Mouse (Mus musculus): ENCODE results near the gene Neurl1a.
"Not testable (repeated sequence)": the region's sequence is repeated elsewhere in the genome, so short reads cannot be mapped to it uniquely, and the experiment has no call there.

Neurl1a gene

GRCm38 (mm10) chr19:47178431-47179271 is at the start of gene Neurl1a:
TSS of gene Neurl1a (plus strand) at chr19:47178820.
- DNase-seq, result peak; percentile 11 to 27

- DNase-seq, result no peak
Observed at GRCm38 (mm10) chr19:47128835-47129234, 49.8 kb upstream of the Neurl1a start.

- DNase-seq, result no peak
Observed at GRCm38 (mm10) chr19:47130551-47131125, 48.0 kb upstream of the Neurl1a start.

- DNase-seq, result no peak
Observed at GRCm38 (mm10) chr19:47133161-47133560, 45.5 kb upstream of the Neurl1a start.

- no peak for DNase-seq
Observed at GRCm38 (mm10) chr19:47135568-47135967, 43.1 kb upstream of the Neurl1a start.

- no peak for DNase-seq
Observed at GRCm38 (mm10) chr19:47136170-47136569, 42.5 kb upstream of the Neurl1a start.

- DNase-seq, result peak; percentile 26 to 29
Observed at GRCm38 (mm10) chr19:47137051-47137581, 41.5 kb upstream of the Neurl1a start.

GRCm38 (mm10) chr19:47137771-47138421 is 40.7 kb upstream of the Neurl1a start, which contains the start of gene Calhm2:
TSS of gene Calhm2 (minus strand) at chr19:47138294.
- peak; percentile 55 to 57 for DNase-seq

GRCm38 (mm10) chr19:47139611-47140010 is 39.0 kb upstream of the Neurl1a start:
- not testable (repeated sequence) for DNase-seq

GRCm38 (mm10) chr19:47142438-47142837 is 36.2 kb upstream of the Neurl1a start:
- DNase-seq, result no peak

GRCm38 (mm10) chr19:47144154-47144553 is 34.5 kb upstream of the Neurl1a start, which contains the start of gene Calhm1:
TSS of gene Calhm1 (minus strand) at chr19:47144254.
- DNase-seq, result no peak

- DNase-seq, result no peak
Observed at GRCm38 (mm10) chr19:47148267-47148847, 30.3 kb upstream of the Neurl1a start.

- no peak for DNase-seq
Observed at GRCm38 (mm10) chr19:47149854-47150253, 28.8 kb upstream of the Neurl1a start.

- DNase-seq, result no peak
Observed at GRCm38 (mm10) chr19:47151332-47152061, 27.1 kb upstream of the Neurl1a start.

- DNase-seq, result no peak
Observed at GRCm38 (mm10) chr19:47152062-47152369, 26.6 kb upstream of the Neurl1a start.

- no peak for DNase-seq
Observed at GRCm38 (mm10) chr19:47153767-47154166, 24.9 kb upstream of the Neurl1a start.

- DNase-seq, result no peak
Observed at GRCm38 (mm10) chr19:47157664-47158063, 21.0 kb upstream of the Neurl1a start, which contains the start of gene Calhm3. TSS of gene Calhm3 (minus strand) at chr19:47157764.

GRCm38 (mm10) chr19:47161669-47162068 is 17.0 kb upstream of the Neurl1a start:
- DNase-seq, result no peak

GRCm38 (mm10) chr19:47163176-47163744 is 15.4 kb upstream of the Neurl1a start:
- no peak for DNase-seq

GRCm38 (mm10) chr19:47166758-47167157 is 11.9 kb upstream of the Neurl1a start:
- DNase-seq, result no peak

GRCm38 (mm10) chr19:47167617-47168214 is 10.9 kb upstream of the Neurl1a start:
- DNase-seq, result no peak

Measured in thymus, postnatal 36 days (tissue).